ENCODE assay signal across 24 mouse cellular contexts in the genomic region with DNA sequence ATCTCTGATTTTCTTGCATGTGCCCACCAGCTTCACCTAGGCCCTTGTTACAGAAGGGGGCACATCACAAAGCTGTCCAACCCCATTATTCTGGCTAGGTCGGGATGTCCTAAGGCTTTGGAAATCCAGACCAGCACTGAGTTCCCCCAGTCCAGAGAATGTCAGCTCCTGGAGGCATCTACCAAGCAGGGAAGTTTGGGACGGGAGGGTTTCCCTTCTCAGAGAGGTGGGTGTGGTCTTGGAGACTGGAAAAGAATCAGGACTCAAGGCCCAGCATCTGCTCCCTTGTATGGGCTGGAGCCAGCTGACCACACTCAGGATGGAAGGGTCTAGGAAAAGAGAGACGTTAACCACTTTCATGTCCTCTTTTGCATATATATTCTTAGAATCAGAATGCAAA. TPM values are rescaled to one million over a fixed set of nuclear protein-coding genes. Genes with fewer than 3 reads are reported as not detected.
A peak's percentile ranks its signal among the peaks of the same experiment; 100 is the strongest.
DNase-seq lines count a peak whose midpoint lies in the region; ATAC-seq and TF ChIP-seq lines count a peak whose summit lies in the region.
"Had no signal": no experiment of that assay in that cellular context is flagged by ENCODE, and none has a peak within 500 bp of the region (broad histone marks: within the 10 kb centered on the region; RNA-seq: fewer than 3 reads in every experiment).

No protein-coding gene starts in this region.

- no peaks in the 10 kb centered on the region for H3K36me3 ChIP-seq in heart, embryonic 16.5 days (ENCODE audit: control insufficient read depth, insufficient read depth)
- no peaks in the 10 kb centered on the region; the same call in 1 of the 2 replicates for H3K36me3 ChIP-seq in liver, postnatal 0 days (replicated peaks; ENCODE audit: insufficient read depth, low read length)
- H3K36me3 ChIP-seq: forebrain, embryonic 10.5 days; G1E; heart, embryonic 13.5 days; hindbrain, embryonic 15.5 days had no signal

- no peaks in the 10 kb centered on the region for H3K9me3 ChIP-seq in heart, embryonic 16.5 days (replicated peaks; ENCODE audit: control insufficient read depth, low read length)
- no peaks in the 10 kb centered on the region for H3K9me3 ChIP-seq in liver, postnatal 0 days (ENCODE audit: low read length)
- H3K9me3 ChIP-seq: forebrain, embryonic 10.5 days; forebrain, embryonic 13.5 days; heart, embryonic 13.5 days; hindbrain, embryonic 12.5 days; hindbrain, embryonic 15.5 days had no signal

- TF ChIP-seq EP300 in liver, postnatal 0 days (IDR thresholded peaks at IDR 0.05; ENCODE audit: low read depth), result no peak

- H3K9ac ChIP-seq in heart, embryonic 16.5 days (ENCODE audit: low read length), result peak overlapping the region; percentile 18
- H3K9ac ChIP-seq in liver, postnatal 0 days (replicated peaks), result peak overlapping the region; percentile 78
- H3K9ac ChIP-seq: forebrain, embryonic 13.5 days; hindbrain, embryonic 12.5 days; hindbrain, embryonic 15.5 days had no signal

- DNase-seq in gastrocnemius, adult 2 months, result no peak
- no peak for DNase-seq in gastrocnemius, adult 8-10 months (ENCODE audit: low spot score in 2 of 2)
- DNase-seq in heart, adult 18-20 months, result no peak
- DNase-seq in liver, postnatal 0 days, result no peak
- no peak for DNase-seq in liver
- no peak for DNase-seq in right cerebral cortex, postnatal 10 days (ENCODE audit: low spot score in 2 of 2)
- DNase-seq: adrenal gland, postnatal 10 days; adrenal gland, postnatal 36 days; B cell, adult 2 months; cerebellum, adult 11 months; cerebellum, adult 2 months; cerebellum, adult 9-11 months; cerebellum, postnatal 25 days; gastrocnemius, postnatal 25 days had no signal

- peak overlapping the region; percentile 68; the same call in 1 of the 2 replicates for H3K4me2 ChIP-seq in heart, embryonic 16.5 days (ENCODE audit: low read depth, low read length)
- H3K4me2 ChIP-seq in liver, postnatal 0 days (ENCODE audit: low read depth, low read length), result peak overlapping the region; percentile 60
- H3K4me2 ChIP-seq: forebrain, embryonic 13.5 days; hindbrain, embryonic 12.5 days; hindbrain, embryonic 15.5 days had no signal

- no peaks in the 10 kb centered on the region for H3K27me3 ChIP-seq in heart, embryonic 16.5 days (ENCODE audit: control insufficient read depth, insufficient read depth, low read length)
- H3K27me3 ChIP-seq in liver, postnatal 0 days (ENCODE audit: insufficient read depth, low read length), result no peaks in the 10 kb centered on the region
- H3K27me3 ChIP-seq: CH12.LX; forebrain, embryonic 13.5 days; heart, embryonic 13.5 days; hindbrain, embryonic 12.5 days; hindbrain, embryonic 15.5 days; Patski had no signal

- ATAC-seq in heart, embryonic 16.5 days (replicated peaks; ENCODE audit: extremely low read depth, insufficient read depth, low FRiP score), result no peak
- ATAC-seq in liver, postnatal 0 days, result peak; percentile 12
- ATAC-seq: Patski had no signal

- H3K4me1 ChIP-seq in heart, embryonic 16.5 days (ENCODE audit: control insufficient read depth, insufficient read depth, low read length), result peaks cover 19% of the 10 kb centered on the region
- peaks cover 11% of the 10 kb centered on the region for H3K4me1 ChIP-seq in liver, postnatal 0 days (ENCODE audit: insufficient read depth)
- peaks cover 18% of the 10 kb centered on the region for H3K4me1 ChIP-seq in brown adipose tissue, adult 24 weeks (ENCODE audit: control insufficient read depth, insufficient read depth, insufficient read length, low read length)
- H3K4me1 ChIP-seq: forebrain, embryonic 13.5 days had no signal

- TF ChIP-seq CTCF in gastrocnemius, adult 2 months (IDR thresholded peaks at IDR 0.05), result no peak
- TF ChIP-seq CTCF in liver, postnatal 0 days (IDR thresholded peaks at IDR 0.05; ENCODE audit: low read depth), result no peak

- WGBS in heart, embryonic 16.5 days, result 72% methylated on average over 3 of the region's 3 CpGs
- 50% methylated on average over 3 of the region's 3 CpGs for WGBS in liver, postnatal 0 days (ENCODE audit: insufficient replicate concordance)

- H3K4me3 ChIP-seq in gastrocnemius, adult 2 months, result peak overlapping the region; percentile 74
- H3K4me3 ChIP-seq in heart, embryonic 16.5 days (ENCODE audit: low read length), result no peak overlapping the region
- H3K4me3 ChIP-seq in liver, postnatal 0 days (ENCODE audit: low read depth, low read length), result peak overlapping the region; percentile 57; the same call in 1 of the 2 replicates
- peak overlapping the region; percentile 73; the same call in 1 of the 2 replicates for H3K4me3 ChIP-seq in brown adipose tissue, adult 24 weeks (ENCODE audit: insufficient read depth, low read depth, low read length)
- H3K4me3 ChIP-seq: forebrain, embryonic 10.5 days; forebrain, embryonic 13.5 days; heart, embryonic 13.5 days; hindbrain, embryonic 12.5 days; hindbrain, embryonic 15.5 days had no signal

- intact Hi-C loops in gastrocnemius, adult 2 months (cut with DNase I), result no loop called here

- H3K27ac ChIP-seq in gastrocnemius, adult 2 months, result peak overlapping the region; percentile 90
- H3K27ac ChIP-seq in heart, embryonic 16.5 days (ENCODE audit: low read length), result peak overlapping the region; percentile 7; the same call in 1 of the 2 replicates
- peak overlapping the region; percentile 95 for H3K27ac ChIP-seq in liver, postnatal 0 days (ENCODE audit: low read depth)
- peak overlapping the region; percentile 91 for H3K27ac ChIP-seq in brown adipose tissue, adult 24 weeks (replicated peaks; ENCODE audit: low read depth, low read length)
- H3K27ac ChIP-seq: forebrain, embryonic 10.5 days; forebrain, embryonic 13.5 days; heart, embryonic 13.5 days; hindbrain, embryonic 12.5 days; hindbrain, embryonic 15.5 days had no signal

RNA-seq across cellular contexts. Expression of gene Depp1, which starts 2.8 kb away (rescaled TPM):
- total RNA-seq in gastrocnemius, adult 2 months (2021), result 10 to 100 TPM in 1 of 2 experiments, 1 to 10 TPM in 1; 6.2 to 24.0 TPM
- 10 to 100 TPM in 1 of 4 experiments, 1 to 10 TPM in 3; 3.5 to 31.5 (median 5.1) TPM for total RNA-seq in gastrocnemius, adult 8-10 months (2022)
- 65.7 and 68.9 TPM in 2 replicates for polyA plus RNA-seq in heart, embryonic 16.5 days (2015; fragmentation: Nextera tagmentation; extraction: Ambion mirVana)
- total RNA-seq in heart, adult 18-20 months (2021), result 10 to 100 TPM; 84.2 to 90.4 TPM
- polyA plus RNA-seq in liver, postnatal 0 days (2015; fragmentation: Nextera tagmentation; extraction: Ambion mirVana), result 103 and 122 TPM in 2 replicates
- polyA plus RNA-seq in brown adipose tissue, adult 24 weeks (2012; ENCODE audit: insufficient read depth, insufficient read length, missing spikeins), result 39.6 and 45.2 TPM in 2 replicates
- total RNA-seq: G1E had no signal
- polyA plus RNA-seq: G1E had no signal

RNA-seq across cellular contexts. Expression of gene Rassf4, which starts 20.6 kb away (rescaled TPM):
- 1 to 10 TPM; 1.7 to 2.3 TPM for total RNA-seq in gastrocnemius, adult 2 months (2021)
- 1 to 10 TPM; 1.1 to 1.7 (median 1.1) TPM for total RNA-seq in gastrocnemius, adult 8-10 months (2022)
- 6.2 and 6.5 TPM in 2 replicates for polyA plus RNA-seq in heart, embryonic 16.5 days (2015; fragmentation: Nextera tagmentation; extraction: Ambion mirVana)
- total RNA-seq in heart, adult 18-20 months (2021), result 1 to 10 TPM; 4.3 to 6.1 TPM
- 7.2 and 9.6 TPM in 2 replicates for polyA plus RNA-seq in liver, postnatal 0 days (2015; fragmentation: Nextera tagmentation; extraction: Ambion mirVana)
- 3.6 and 4.2 TPM in 2 replicates for polyA plus RNA-seq in brown adipose tissue, adult 24 weeks (2012; ENCODE audit: insufficient read depth, insufficient read length, missing spikeins)
- polyA plus RNA-seq: G1E had no signal

RNA-seq across cellular contexts. Expression of gene Zfp422, which starts 24.4 kb away (rescaled TPM):
- 1 to 10 TPM; 7.7 to 7.9 TPM for total RNA-seq in gastrocnemius, adult 2 months (2021)
- 1 to 10 TPM; 5.9 to 7.9 (median 7.2) TPM for total RNA-seq in gastrocnemius, adult 8-10 months (2022)
- 78.8 and 89.8 TPM in 2 replicates for polyA plus RNA-seq in heart, embryonic 16.5 days (2015; fragmentation: Nextera tagmentation; extraction: Ambion mirVana)
- 10 to 100 TPM; 16.1 to 19.7 TPM for total RNA-seq in heart, adult 18-20 months (2021)
- 26.2 and 26.7 TPM in 2 replicates for polyA plus RNA-seq in liver, postnatal 0 days (2015; fragmentation: Nextera tagmentation; extraction: Ambion mirVana)
- 10.3 and 10.9 TPM in 2 replicates for polyA plus RNA-seq in brown adipose tissue, adult 24 weeks (2012; ENCODE audit: insufficient read depth, insufficient read length, missing spikeins)
- polyA plus RNA-seq: G1E had no signal

Comparison
In these comparisons a context has a peak if more than half of its experiments do, and no peak if none do; other contexts are left out.
1. H3K27ac ChIP-seq: peak in every context shown above with its lines; median percentile 95 in liver, postnatal 0 days; 91 in brown adipose tissue, adult 24 weeks; 90 in gastrocnemius, adult 2 months; 7 in heart, embryonic 16.5 days.